Mouse (Mus musculus): ENCODE measurements around the gene Foxp2. TPM values are rescaled to one million over a fixed set of nuclear protein-coding genes. Genes with fewer than 3 reads are reported as not detected.
A peak's percentile ranks its signal among the peaks of the same experiment; 100 is the strongest.

Foxp2 gene
- total and polyA plus RNA-seq, 3 experiments: 2.0 to 3.6 (median 2.0) TPM

DNA sequence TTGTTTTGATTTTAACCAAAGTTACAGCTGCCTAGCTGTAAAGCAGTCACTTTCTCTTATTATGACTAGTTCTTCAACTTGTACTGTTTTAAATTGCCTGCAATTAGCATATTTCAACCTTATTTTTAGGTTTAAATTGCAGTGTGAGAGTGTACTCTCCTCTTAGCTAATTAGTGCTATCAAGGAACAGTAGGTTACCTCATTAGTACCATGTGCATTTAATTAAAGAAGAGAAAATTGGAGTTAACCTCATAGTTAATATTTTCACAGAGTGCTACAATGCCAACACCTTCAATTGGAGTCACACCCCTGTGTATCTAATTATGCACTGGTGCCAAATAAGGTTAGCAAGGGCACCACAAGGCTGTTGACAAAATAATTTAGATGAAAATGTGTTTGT lies 421.9 kb downstream of the Foxp2 start:
- no peak for DNase-seq
- H3K27me3 ChIP-seq (ENCODE audit: control insufficient read depth, insufficient read depth, low read length): no peaks in the 10 kb centered on the region
- H3K9ac ChIP-seq (ENCODE audit: low read depth, low read length): no peak overlapping the region
- no peak for TF ChIP-seq CTCF (IDR thresholded peaks at IDR 0.05)
- TF ChIP-seq POLR2A (IDR thresholded peaks at IDR 0.05; ENCODE audit: insufficient read depth, low read depth, low read length): no peak
- no peak for TF ChIP-seq EP300 (IDR thresholded peaks at IDR 0.05; ENCODE audit: insufficient read depth, low read depth, low read length)
- H3K4me1 ChIP-seq (ENCODE audit: control insufficient read depth, insufficient read depth, low read length): no peaks in the 10 kb centered on the region
- no peaks in the 10 kb centered on the region for H3K36me3 ChIP-seq (ENCODE audit: control insufficient read depth, insufficient read depth, low read length)
- intact Hi-C loops (cut with DNase I): no loop called here
- no peaks in the 10 kb centered on the region for H3K79me2 ChIP-seq (replicated peaks; ENCODE audit: control insufficient read depth, insufficient read depth, low read length)
- H3K27ac ChIP-seq: no peak overlapping the region
- no peak overlapping the region for H3K4me3 ChIP-seq

DNA sequence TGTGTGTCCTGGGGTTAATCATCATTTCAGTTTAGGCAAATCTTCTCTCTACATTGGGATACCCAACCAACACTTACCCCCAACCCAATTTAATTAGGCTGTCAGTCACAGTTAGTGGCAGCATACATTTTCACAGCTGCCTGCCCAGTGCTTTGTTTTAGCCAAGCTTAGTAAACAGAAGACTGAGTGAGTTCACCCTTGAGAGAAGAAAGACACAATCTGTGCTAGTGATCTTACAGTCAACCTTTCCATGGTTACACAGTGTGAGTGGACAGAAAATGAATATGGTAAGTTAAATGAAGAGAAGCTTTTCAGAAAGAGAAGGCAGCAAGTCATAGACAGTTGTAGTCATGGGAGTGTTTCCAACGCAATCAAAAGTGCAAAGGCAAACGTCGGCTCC lies 446.6 kb downstream of the Foxp2 start:
- TF ChIP-seq CTCF (IDR thresholded peaks at IDR 0.05) (no peak), POLR2A (IDR thresholded peaks at IDR 0.05; ENCODE audit: insufficient read depth, low read depth, low read length) (no peak), EP300 (IDR thresholded peaks at IDR 0.05; ENCODE audit: insufficient read depth, low read depth, low read length) (no peak)
- no peak overlapping the region for H3K9ac ChIP-seq (ENCODE audit: low read depth, low read length)
- no peak overlapping the region for H3K4me3 ChIP-seq
- WGBS: 65% methylated on average over 3 of the region's 3 CpGs
- intact Hi-C loops (cut with DNase I): no loop called here
- no peak for DNase-seq
- no peaks in the 10 kb centered on the region for H3K4me1 ChIP-seq (ENCODE audit: control insufficient read depth, insufficient read depth, low read length)
- no peaks in the 10 kb centered on the region for H3K27me3 ChIP-seq (ENCODE audit: control insufficient read depth, insufficient read depth, low read length)
- H3K79me2 ChIP-seq (replicated peaks; ENCODE audit: control insufficient read depth, insufficient read depth, low read length): no peaks in the 10 kb centered on the region
- H3K36me3 ChIP-seq (ENCODE audit: control insufficient read depth, insufficient read depth, low read length): no peaks in the 10 kb centered on the region
- H3K27ac ChIP-seq: no peak overlapping the region

DNA sequence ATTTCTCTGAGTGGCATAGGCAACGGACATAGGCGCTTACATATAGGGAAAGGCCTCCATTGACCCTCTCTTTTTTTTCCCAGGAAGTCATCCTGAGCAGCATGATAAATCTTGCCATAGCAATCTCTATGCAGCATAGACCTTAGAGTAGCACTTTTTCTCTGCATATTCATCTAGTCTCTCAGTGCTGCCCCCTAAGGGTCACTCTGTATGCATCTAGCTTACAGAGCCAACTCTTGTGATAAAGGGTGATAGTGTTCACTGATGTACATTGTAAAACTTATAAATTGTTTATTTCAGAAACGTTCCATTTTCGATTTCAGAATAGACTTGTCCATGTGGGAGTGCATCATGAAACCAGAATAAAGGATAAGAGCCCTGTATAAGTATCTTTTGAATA lies 454.7 kb downstream of the Foxp2 start:
- intact Hi-C loops (cut with DNase I): no loop called here
- H3K4me1 ChIP-seq (ENCODE audit: control insufficient read depth, insufficient read depth, low read length): no peaks in the 10 kb centered on the region
- H3K4me3 ChIP-seq: no peak overlapping the region
- TF ChIP-seq EP300 (IDR thresholded peaks at IDR 0.05; ENCODE audit: insufficient read depth, low read depth, low read length) (no peak), CTCF (IDR thresholded peaks at IDR 0.05) (peak; percentile 31)
- 82% methylated on average over 4 of the region's 4 CpGs for WGBS
- no peak overlapping the region for H3K27ac ChIP-seq
- DNase-seq: no peak
- no peaks in the 10 kb centered on the region for H3K79me2 ChIP-seq (replicated peaks; ENCODE audit: control insufficient read depth, insufficient read depth, low read length)
- no peaks in the 10 kb centered on the region for H3K27me3 ChIP-seq (ENCODE audit: control insufficient read depth, insufficient read depth, low read length)
- no peak overlapping the region for H3K9ac ChIP-seq (ENCODE audit: low read depth, low read length)
- H3K36me3 ChIP-seq (ENCODE audit: control insufficient read depth, insufficient read depth, low read length): no peaks in the 10 kb centered on the region

DNA sequence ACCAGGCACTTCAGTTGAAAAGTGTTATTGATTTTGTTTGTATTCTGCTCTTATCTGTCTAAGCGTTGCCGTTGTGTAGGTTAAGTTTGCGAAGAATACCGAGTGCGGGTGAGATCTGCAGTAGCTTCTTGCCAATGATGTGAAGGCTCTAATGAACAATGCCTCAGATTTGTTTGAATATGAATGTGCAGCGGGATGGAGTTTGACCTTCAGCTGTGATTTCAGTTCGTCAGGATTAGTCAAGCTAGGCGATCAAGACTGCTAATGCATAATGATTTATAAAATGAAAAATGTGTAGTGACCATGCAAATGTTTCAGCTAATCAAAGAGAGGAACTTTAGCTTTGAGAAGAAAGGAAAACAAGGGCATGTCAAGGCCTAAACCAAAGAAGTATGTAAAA lies 469.1 kb downstream of the Foxp2 start:
- no peaks in the 10 kb centered on the region for H3K36me3 ChIP-seq (ENCODE audit: control insufficient read depth, insufficient read depth, low read length)
- no peaks in the 10 kb centered on the region for H3K27me3 ChIP-seq (ENCODE audit: control insufficient read depth, insufficient read depth, low read length)
- H3K4me3 ChIP-seq: no peak overlapping the region
- no peak overlapping the region for H3K9ac ChIP-seq (ENCODE audit: low read depth, low read length)
- intact Hi-C loops (cut with DNase I): no loop called here
- H3K27ac ChIP-seq: no peak overlapping the region
- 86% methylated on average over 8 of the region's 8 CpGs for WGBS
- no peaks in the 10 kb centered on the region for H3K79me2 ChIP-seq (replicated peaks; ENCODE audit: control insufficient read depth, insufficient read depth, low read length)
- no peaks in the 10 kb centered on the region for H3K4me1 ChIP-seq (ENCODE audit: control insufficient read depth, insufficient read depth, low read length)
- TF ChIP-seq CTCF (IDR thresholded peaks at IDR 0.05): no peak
- no peak for TF ChIP-seq POLR2A (IDR thresholded peaks at IDR 0.05; ENCODE audit: insufficient read depth, low read depth, low read length)
- TF ChIP-seq EP300 (IDR thresholded peaks at IDR 0.05; ENCODE audit: insufficient read depth, low read depth, low read length): no peak
- no peak for DNase-seq

GRCm38 (mm10) chr6:15370827-15371226 lies 469.7 kb downstream of the Foxp2 start:
- TF ChIP-seq POLR2A (IDR thresholded peaks at IDR 0.05; ENCODE audit: insufficient read depth, low read depth, low read length) (no peak), CTCF (IDR thresholded peaks at IDR 0.05) (no peak), EP300 (IDR thresholded peaks at IDR 0.05; ENCODE audit: insufficient read depth, low read depth, low read length) (no peak)
- no peak overlapping the region for H3K9ac ChIP-seq (ENCODE audit: low read depth, low read length)
- no peak for DNase-seq
- H3K4me3 ChIP-seq: no peak overlapping the region
- intact Hi-C loops (cut with DNase I): no loop called here
- H3K27me3 ChIP-seq (ENCODE audit: control insufficient read depth, insufficient read depth, low read length): no peaks in the 10 kb centered on the region
- H3K79me2 ChIP-seq (replicated peaks; ENCODE audit: control insufficient read depth, insufficient read depth, low read length): no peaks in the 10 kb centered on the region
- H3K4me1 ChIP-seq (ENCODE audit: control insufficient read depth, insufficient read depth, low read length): no peaks in the 10 kb centered on the region
- H3K27ac ChIP-seq: no peak overlapping the region
- 80% methylated on average over 4 of the region's 4 CpGs for WGBS
- no peaks in the 10 kb centered on the region for H3K36me3 ChIP-seq (ENCODE audit: control insufficient read depth, insufficient read depth, low read length)

DNA sequence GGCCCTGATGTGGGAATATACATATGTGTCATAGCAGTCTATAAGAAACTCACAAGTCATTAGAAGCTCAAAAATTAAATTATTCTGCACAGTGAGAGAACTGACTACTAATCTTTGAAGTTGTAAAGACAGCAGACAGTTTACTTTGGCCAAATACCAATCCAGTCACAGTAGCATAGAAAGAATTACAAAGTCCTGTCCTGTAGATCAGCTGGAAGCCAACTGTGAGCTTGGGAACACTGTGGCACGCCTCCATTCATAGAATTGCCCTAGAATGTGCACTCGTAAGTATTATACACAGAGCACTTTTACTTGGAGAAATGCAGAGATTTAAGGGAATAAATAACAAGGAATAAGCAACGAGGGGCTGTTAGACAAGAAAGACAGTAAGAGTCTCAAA lies 472.5 kb downstream of the Foxp2 start:
- WGBS: 67% methylated on average over 3 of the region's 3 CpGs
- Histone ChIP-seq H3K36me3 (ENCODE audit: control insufficient read depth, insufficient read depth, low read length) (no peaks in the 10 kb centered on the region), H3K27me3 (ENCODE audit: control insufficient read depth, insufficient read depth, low read length) (no peaks in the 10 kb centered on the region), H3K4me1 (ENCODE audit: control insufficient read depth, insufficient read depth, low read length) (no peaks in the 10 kb centered on the region), H3K79me2 (replicated peaks; ENCODE audit: control insufficient read depth, insufficient read depth, low read length) (no peaks in the 10 kb centered on the region), H3K27ac (no peak overlapping the region), H3K4me3 (no peak overlapping the region), H3K9ac (ENCODE audit: low read depth, low read length) (no peak overlapping the region)
- intact Hi-C loops (cut with DNase I): no loop called here
- no peak for DNase-seq
- TF ChIP-seq POLR2A (IDR thresholded peaks at IDR 0.05; ENCODE audit: insufficient read depth, low read depth, low read length): no peak
- no peak for TF ChIP-seq CTCF (IDR thresholded peaks at IDR 0.05)
- no peak for TF ChIP-seq EP300 (IDR thresholded peaks at IDR 0.05; ENCODE audit: insufficient read depth, low read depth, low read length)
